Mouse (Mus musculus) embryo, embryonic 9.5 days (tissue): ENCODE measurements around the gene Lgals7.

Experiments
- DNase-seq: peaks from one replicate; pipeline ENCODE4 v3.0.0-alpha.2; 2017; ENCODE audit errors: extremely low spot score

The Lgals7 gene

DNA sequence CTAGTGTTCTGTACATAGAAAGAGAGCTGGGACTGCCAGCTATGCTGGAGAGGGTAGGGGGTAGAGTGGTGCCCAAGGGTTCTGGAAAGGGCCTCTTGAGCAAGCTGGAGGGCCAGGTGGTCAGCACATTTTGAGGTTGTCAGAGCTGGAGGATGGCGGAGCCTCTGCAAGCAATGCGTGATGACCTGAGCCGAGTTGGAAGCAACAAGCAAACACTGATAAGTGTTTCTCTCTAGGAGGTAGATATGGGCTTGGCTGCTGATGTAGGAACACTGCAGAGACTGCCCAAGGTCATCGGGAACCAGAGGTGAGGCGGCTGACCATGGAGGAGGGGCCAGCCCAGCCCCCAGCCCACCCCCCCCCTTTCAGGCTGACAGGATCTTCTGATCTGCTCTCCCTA is 32.7 kb upstream of the Lgals7 start:
- DNase-seq = no peak

DNA sequence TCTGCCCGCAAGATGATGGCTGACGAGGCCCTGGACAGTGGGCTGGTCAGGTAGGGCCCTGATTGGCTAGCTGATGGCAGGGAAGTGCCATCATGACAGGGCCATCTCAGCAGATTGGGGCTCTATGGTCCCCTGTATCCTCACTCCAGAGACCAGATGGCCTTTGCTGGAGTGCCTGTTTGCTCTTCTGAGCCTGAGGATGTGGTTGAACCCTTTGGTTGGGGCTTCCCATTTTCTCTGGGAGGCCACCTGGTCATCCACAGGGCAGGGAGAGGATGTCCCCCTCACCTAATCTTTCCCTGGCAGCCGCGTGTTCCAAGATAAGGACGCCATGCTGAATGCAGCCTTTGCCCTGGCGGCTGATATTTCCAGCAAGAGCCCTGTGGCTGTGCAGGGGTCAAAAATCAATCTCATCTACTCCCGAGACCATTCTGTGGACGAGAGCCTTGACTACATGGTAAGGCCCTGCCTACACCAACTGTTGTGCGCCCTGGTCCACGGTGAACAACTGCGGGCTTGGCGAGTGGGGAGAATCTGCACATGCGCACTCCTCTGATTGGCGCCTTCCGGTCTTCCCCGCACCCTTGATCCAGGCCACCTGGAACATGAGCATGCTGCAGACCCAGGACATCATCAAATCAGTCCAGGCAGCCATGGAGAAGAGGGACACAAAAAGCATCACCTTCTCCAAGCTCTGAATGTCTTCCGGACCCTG is 32.1 kb upstream of the Lgals7 start:
- no peak for DNase-seq

DNA sequence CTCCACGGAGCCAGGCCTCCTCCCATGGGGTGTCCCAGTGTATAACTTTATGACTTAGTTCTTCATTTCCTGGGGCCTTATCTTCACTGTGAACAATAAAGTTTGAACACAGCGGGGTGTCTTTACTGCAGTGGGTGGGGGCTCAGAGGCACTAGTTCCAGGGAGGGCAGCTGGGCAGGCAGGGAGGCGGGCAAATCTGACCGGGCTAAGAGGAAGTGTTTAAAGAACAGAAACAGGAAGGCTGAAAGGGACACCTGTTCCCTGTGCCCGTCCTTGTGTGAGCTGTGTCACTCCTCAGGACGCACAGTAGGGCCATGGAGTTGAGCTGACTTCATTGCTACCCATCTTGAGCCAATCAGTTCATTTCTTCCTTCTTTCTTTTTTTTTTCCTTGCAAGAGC is 31.5 kb upstream of the Lgals7 start:
- no peak for DNase-seq

DNA sequence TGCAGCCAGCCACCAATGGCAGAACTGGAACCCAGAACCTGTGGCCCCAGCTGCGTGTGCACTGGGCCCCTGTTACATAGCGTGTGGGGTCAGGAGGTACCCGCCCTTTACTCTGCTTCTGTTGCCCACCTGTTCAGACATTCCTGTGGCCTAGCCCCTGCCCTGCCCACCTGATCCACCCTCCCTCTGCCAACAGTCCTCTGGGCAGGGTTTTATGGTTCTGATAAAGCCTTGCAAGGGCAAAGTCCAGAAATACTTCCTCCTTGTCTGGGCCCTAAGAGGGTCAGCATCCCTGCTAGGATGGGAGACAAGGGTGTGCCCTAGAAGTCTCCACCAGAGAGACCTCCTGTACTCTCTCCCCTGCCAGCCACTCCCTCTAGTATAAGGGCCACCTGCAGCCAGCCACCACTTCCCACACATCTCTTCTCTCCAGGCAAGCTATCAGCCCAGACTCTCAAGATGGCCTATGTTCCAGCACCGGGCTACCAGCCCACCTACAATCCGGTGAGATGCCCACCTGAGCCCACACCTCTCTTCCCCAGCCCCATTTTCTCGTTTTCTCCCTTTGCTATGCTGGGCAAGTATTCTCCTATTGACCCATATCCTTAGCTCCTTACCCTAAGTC is 29.8 kb upstream of the Lgals7 start, which contains the start of gene Lgals4:
Gene Lgals4 (plus strand): TSS at position 132 of the 625 bp plus-strand sequence.
- DNase-seq = no peak

DNA sequence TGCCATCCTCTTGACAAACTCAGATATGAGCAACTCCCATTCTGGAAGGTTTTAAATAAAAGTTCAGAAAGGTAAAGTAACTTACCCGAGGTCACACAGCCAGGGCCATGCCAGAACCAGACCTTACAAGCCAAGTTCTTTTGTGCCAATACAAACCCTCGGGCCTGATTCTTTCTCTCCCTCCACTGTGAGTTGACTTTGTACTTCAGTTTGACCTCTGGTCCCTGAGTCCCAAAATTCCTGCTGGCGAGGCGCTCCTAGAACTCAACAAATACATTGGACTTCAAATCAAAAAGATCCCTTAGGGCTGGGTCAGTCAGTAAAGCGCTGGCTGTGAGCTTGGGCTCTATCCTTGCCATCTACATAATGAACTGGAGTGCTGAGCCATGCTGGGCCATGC is 26.7 kb upstream of the Lgals7 start:
- no peak for DNase-seq

DNA sequence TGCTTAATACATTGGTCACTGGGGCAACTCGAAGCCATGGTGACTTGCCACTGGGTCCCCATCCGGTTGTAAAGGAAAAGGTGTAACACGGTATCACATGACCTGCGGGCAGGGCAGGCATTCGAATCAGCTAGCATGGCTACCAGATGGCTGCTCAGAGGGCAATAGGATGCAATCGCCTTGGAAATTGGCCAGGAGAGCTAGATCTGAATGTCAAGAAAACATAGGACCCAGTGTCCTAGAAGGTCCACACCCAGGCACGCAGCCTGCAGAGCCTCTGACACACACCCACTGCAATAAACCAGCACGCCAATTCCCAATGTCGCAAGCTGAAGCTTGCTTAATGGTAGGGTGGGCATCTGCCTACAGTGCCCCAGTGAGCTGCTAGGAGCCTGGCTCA is 25.3 kb upstream of the Lgals7 start:
- no peak for DNase-seq

DNA sequence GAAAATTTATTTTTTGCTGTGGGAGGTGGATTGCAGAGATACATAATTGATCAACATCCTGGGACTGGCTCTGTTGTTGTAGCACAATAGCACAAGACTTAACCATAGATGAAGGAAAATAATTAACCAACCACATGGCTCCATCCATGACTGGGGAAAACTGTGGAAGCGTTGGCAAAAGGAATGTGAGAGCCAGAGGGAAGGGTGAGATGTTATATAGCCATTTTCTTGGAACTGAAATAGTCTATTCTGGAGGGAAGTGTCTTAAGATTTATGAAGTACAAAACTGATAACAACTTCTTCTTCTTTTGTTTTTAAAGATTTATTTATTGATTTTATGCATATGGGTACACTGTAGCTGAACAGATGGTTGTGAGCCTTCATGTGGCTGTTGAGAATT is 16.4 kb upstream of the Lgals7 start:
- no peak for DNase-seq

DNA sequence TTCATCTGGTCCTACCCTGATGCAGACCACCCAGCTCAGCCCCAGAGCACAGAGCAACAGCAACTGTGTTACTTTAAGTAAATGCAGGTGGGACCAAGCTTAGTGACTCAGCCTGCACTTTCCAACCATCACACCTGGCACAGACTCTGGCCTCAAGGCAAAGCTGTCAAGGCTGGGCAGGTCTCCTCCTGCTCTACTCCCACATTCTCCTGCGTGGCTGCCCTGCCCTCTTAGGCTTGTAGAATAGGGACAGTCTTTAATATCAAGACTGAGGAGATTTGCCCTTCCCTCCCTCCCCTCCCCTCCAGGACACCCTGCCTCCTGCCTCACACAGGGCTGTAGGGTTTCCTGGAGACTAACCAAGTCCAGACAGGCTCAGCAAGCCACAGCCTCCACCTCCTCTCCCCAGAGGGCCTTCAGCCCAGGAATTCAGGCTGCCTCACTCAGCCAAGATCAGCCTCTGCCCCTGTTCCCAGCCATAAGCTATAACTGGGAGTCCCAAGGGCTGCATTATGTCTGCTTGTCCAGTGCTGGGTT is 13.9 kb upstream of the Lgals7 start:
- DNase-seq = no peak

DNA sequence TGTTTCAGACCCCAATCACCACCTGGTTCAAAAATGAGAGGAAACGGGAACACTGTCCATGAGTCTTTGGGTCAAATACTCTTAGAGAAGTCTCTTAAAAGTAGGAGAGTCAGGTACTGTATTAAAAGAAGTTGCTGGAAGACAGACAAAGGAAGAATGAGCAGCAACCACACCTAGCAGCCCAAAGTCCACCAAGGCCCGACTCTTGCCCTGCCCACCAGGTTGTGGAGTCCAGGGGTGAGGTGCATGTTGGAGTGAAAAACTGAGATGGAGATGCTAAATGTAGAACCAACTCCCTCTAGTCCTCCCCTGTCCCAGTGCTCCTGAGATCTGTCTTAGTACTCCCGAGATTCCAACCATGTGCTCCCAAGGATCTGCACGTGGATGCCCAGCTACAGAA is 13.0 kb upstream of the Lgals7 start:
- no peak for DNase-seq

DNA sequence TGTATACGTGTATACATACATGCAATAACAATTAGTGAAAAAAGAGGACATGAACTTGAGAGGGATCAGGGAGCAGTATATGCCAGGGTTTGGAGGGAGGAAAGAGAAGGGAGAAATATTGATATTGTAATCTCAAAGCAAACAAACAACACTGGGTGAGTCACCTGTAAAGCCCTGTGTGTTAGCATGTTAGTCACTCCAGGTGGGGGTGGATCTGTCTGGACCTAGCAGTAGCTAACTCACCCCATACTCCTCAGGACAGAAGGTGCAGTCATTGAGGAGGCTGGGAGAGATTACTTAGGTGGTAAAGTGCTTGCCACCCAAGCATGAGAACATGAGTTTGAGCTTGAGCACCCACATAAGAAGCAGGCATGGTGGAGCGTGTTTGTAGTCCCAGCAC is 3.7 kb upstream of the Lgals7 start:
- DNase-seq = no peak

DNA sequence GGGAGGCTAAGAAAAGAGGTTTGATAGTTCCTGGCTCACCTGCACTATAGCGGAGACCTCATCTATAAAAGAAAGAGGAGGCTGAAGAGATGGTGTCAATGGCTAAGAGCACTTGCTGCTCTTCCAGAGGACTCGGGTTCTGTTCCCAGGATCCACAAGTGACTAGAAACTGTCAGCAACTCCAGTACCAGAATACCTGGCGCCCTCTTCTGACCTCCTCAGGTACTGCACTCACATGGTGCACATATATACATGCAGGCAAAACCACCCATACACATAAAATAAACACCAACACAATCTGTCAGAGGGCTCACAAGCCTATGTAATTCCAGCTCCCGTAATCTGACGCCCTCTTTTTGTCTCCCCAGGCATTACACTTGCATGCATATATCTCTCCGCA is 2.8 kb upstream of the Lgals7 start:
- DNase-seq = no peak

DNA sequence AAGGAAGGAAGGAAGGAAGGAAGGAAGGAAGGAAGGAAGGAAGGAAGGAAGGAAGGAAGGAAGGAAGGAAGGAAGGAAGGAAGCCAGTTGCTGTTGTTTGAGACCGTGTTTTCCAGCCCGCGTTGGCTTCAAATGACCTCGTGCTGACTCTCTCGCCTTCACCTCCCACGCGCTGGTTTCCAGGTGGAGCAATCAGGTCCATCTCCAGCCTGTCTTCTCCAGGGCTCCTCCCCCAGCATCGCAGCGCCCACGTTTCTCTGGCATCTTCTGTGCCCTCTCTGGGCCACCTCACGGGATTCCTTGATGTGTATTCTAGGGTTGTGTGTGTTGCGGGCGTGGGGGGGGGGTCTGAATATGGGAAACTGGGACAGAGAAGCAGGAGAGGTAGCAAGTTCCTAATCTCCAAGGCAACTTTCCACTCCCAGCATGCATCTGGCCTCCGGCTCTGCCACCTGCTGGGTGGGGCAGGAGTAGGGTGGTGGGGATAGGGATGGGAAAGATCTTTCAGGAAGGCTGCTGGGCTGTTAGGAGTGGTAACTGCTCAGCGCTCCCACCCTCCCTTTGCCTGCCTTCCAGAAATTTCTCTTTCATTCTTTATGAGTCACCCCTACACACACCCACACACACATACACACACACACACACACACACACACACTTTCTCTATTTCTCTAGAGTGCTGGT is 695 bp upstream of the Lgals7 start:
- DNase-seq = no peak

DNA sequence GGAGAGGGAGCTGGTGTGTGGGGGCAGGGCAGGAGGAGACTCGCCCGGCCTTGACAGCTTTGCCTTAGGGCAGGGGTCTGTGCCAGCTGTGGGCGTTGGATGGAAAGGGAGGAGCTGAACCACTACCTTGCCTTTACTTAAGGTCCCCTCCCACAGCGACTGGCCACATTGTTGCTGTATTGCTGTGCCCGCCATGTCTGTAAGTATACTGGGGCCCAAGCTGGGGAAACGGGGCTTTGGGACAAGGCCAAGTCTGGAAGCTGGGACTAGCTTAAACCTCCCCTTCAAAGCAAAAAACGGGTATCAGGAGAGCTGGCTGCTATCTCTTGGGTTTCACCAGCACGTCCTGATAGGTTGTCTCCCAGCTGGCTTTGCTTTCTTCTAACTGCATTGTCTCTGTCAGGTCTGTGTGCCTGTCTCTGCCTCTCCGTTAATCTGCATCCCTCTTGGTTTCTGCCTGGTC is 666 bp downstream of the Lgals7 start:
- no peak for DNase-seq

DNA sequence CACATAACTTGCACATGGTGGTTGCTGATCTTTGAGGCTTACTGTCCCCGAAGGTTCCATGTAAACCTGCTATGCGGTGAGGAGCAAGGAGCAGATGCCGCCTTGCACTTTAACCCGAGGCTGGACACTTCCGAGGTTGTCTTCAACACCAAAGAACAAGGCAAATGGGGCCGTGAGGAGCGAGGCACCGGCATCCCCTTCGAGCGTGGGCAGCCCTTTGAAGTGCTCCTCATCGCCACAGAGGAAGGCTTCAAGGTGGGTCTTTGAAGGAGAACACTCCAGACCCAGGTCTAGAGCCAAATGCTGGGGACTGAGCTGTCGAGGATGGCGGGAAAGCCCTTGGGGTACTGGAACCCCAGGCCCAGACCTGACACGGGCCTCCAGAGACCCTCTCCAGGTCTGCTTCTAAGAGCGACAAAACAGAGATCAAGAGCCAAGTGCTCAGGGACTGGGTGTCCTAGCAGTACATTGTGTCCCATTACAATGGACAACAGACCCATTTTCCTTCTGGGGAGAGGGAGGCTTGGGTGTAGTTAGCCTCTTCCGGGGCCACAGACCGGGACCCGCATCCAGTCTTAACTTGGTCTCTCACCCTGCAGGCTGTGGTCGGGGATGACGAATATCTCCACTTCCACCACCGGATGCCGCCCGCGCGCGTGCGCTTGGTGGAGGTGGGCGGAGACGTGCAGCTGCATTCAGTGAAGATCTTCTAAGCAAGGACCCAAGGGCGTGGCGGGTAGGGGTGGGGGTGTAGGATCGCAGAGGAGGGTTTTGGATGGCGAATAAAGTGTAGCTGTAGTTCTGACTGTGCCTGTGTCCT is 2.0 kb downstream of the Lgals7 start:
- peak; percentile 75 for DNase-seq

DNA sequence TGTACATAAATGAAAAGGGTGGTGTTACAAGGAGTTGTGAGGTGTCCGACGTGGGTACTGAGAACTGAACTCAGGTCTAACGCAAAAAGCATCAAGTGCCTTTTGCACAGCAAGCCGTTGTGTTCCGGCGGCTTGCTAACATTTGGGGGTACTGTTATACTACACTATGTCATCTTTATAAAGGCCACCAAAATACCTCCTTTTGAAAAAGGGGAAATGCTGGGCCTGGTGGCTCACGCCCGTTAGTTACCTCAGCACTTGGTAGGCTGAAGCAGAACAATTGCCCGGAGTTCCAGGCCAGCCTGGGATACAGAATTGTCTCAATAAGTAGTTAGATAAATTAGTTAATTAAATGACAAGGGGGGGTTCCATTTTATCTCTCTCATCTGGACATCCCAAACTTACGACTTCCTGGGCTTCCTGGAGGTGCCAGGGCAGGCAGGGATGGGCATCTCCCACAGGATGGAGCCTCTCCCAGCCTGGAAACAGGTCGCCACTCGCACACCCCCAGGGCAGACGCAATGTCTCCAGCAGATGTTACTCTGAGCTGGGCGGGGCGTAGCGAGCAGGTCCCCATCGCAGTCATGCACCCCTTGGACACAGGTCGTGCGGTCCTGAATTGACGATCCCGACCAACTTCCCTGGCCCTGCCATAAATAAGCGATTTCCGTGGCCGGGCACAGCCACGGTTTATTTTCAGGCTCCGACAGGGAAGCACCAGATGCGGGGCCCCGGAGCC is 3.3 kb downstream of the Lgals7 start:
- no peak for DNase-seq

DNA sequence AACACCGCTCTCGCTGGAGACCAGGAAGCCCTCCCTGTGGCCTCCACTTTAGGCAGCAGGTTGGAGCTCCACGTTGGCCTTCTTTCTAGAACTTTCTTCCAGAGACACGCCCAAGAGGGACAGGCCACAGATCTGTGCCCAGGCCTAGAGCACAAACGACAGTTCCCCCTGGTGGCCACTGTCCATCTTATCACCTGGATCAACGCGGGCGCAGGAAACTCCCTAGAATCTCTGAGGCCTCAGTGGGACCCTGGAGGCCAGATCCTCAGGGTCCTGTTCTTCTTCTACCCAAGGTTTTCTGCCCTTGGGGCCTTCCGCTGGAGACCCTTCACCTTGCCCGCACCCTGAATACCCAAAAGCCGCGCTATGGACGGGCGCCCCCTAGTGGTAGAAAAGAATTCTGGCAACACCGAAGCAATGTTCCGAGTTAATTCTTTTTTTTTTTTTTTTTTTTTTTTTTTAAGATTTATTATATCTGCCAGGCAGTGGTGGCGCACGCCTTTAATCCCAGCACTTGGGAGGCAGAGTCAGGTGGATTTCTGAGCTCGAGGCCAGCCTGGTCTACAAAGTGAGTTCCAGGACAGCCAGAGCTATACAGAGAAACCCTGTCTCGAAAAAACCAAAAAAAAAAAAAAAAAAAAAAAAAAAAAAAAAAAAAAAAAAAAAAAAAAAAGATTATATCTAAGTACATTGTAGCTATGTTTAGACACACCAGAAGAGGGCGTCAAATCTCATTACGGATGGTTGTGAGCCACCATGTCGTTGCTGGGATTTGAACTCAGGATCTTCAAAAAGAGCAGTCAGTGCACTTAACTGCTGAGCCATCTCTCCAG is 4.1 kb downstream of the Lgals7 start:
- DNase-seq = peak; percentile 76

DNA sequence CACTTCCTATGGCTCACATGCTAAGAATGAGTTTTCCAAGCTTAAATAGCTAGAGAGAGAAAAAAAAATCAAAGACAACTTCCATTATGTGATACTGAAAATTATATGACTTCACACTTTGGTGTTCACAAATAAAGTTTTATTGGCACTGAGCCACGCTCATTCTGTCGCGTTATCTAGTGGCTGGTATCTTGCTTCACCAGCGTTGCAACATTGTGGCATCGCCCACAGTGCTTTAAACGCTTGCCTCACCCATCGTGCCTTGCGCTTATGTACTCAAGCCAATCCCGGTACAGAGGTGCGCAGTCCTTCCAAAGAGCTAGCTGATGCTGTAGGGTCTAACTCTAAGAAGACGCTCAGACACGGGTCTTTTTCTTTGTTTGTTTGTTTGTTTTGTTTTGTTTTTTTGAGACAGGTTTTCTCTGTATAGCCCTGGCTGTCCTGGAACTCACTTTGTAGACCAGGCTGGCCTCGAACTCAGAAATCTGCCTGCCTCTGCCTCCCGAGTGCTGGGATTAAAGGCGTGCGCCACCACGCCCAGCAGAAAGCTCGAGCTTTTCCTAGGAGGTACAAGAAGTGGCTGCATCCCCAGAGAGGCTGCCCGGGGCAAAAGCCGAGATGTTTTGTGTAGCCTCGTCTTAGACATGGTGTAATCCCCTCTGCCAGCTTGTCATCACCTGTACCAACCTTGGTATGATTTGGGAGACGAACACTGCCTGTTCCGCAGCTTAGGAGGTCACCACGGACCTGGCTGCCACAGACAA is 7.4 kb downstream of the Lgals7 start:
- no peak for DNase-seq

DNA sequence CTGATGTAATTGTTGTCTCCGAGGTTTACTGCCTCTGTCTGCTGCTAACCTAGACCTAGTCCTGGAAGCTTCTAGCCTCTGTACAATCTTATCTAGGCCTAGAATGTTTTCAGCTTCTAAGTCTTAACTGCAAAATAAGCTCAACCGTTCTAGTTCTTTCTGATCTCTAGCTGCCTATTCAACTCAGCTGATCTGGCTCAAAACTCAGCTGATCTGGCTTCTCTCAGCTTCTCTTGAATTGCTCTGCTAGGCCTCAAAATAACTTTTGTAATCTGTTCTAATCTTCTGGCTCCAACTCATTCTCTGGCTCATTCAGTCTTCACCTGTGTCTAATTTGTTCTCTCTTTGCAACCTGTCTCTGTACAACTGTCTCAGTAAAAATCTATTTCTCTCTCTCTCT is 10.9 kb downstream of the Lgals7 start:
- no peak for DNase-seq

DNA sequence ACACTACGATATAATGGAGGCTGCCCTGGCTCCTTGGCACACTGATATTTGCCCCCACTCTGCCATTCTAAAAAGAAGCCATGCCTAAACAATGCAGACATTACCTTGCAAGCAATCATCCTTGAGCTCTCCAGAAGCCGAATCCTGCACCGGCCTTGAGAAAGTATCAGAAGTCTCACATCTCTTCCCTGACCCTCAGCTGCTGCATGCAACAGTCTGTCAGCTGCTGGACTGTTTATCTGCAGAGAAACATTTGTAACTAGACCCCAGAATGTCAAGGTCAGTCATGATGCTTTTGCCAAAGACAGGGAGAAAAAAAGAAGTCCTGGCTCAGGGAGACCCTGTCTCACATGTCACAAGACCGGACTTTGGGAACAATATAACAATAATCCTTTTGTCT is 12.4 kb downstream of the Lgals7 start:
- DNase-seq = no peak

DNA sequence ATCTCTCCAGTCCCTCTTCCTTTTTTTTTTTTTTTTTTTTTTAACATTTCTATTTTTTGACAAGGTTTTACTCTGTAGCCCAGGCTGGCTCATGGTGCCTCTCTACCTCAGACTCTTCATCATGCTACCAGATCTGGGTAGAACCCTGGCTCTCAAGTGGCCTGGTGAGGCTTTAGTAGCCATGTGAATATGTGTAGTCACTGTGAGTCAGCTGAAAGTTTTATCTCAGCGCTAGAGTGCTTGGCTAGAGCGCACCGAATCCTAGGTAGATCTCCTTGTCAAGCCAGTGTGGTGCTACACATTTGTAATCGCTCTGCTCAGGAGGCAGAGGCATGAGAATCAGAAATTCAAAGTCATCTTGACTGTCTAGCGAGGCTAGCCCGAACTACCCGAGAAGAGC is 13.5 kb downstream of the Lgals7 start:
- no peak for DNase-seq
